Mouse (Mus musculus) layer of hippocampus, adult 9-11 months (tissue): ENCODE measurements around the gene Sept6.

Source experiments
- DNase-seq: peaks from one replicate; pipeline ENCODE4 v3.0.0; 2022

The Sept6 gene

DNA sequence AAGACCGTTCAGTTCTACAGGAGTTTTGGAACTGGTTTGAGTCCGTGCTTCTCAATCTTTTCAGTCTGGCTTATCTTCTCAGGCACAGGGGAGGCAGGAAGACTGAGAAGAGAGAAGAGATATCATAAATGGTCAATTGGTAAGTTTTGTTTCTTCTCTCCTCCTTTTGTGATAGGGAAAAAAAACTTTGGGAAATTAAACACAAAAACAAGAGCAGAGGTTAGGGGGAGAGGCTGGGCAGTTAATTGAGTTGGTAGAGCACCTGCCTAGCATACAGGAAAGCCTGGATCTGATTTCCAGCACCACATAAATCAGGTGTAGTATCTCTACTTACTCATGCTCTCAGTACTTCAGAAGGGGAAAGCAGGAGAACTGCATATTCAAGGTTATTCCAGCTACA lies at the start of gene Sept6:
TSS of gene Sept6 (minus strand) at position 101 of the 400 bp plus-strand sequence.
- DNase-seq, result no peak

DNA sequence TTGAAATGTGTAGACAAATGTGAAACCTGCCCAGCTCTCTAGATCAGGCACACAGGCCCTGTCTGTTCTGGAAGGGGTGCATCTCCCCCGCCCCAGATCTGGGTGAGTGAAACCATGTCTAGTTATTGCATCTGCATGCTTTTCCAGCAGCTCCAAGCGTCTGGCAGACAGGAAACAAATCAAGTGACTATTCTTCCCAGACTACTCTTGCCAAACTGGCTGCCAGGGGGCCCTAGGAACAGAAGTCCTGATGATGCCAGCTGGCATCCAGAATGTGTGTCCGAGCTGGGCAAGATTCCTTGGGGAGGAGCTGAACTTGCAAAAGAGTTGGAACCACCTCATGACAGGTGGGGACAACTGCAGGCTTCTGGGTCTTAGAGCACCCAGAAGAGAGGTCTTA lies 36.8 kb upstream of the Sept6 start:
- peak; percentile 23 for DNase-seq

DNA sequence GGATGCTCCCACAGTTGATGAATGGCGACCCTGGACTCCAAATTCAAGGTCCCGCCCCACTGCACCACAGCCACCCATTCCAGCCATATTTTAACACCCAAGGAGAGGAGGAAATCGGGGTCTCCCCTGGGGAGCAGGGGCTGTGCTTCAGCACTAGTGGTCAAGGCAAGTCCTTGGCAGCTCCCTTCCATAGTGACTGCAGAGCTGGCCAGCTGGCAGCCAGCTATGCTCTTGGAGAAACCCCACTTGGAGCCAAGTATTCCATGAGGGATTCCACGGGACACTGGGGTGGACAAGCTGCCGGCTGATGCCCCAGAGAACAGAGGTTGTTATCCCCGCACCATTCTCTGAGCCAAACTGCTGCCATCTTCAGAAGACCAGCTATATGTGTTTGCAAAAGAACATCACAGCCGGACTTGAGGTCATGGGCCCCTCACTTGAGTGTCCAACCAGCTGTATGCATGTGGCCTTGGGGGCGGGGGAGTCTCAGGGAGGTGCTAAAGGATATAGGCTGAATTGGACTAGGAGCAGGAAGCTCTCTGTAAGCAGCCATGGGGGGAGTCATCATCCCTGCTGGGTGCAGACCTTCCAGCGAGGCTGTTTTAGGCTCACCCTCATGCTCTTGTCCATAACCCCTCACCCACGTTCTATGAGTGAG lies 32.2 kb upstream of the Sept6 start:
- no peak for DNase-seq

DNA sequence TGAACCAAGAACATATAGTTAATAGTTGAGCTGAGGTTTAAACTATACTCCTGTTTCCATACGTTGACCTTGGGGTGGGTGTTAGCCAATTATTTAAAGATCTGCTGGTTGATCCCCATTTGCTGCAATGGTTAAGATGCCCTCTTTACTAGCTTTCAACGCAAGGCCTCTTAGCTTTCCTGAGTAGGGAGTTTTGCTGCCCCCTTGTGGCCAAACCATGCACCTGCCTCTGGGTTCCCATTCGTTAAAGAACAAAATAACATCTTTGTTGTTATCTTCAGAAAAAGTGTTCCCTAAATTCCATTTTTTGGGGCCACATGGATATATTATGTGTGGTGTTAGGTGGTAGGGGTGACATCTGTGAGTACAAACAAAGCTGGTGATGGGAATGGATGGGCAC lies 31.1 kb upstream of the Sept6 start:
- DNase-seq, result peak; percentile 18

DNA sequence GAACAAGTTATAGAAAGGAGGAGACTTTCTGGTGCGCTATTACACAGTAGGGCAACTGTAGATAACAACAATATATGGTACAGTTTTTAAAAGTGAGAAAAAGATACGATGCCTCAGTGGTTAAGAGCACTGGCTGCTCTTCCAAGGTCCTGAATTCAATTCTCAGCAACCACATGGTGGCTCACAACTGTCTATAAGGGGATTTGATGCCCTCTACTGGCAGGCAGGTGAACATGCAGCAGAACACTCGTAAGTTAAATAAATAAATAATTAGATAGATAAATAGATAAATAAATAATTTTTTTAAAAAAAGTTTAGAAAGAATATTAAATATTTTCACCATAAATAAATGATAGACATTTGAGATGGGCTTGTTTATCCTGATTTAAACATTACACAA lies 27.5 kb upstream of the Sept6 start:
- DNase-seq, result no peak

DNA sequence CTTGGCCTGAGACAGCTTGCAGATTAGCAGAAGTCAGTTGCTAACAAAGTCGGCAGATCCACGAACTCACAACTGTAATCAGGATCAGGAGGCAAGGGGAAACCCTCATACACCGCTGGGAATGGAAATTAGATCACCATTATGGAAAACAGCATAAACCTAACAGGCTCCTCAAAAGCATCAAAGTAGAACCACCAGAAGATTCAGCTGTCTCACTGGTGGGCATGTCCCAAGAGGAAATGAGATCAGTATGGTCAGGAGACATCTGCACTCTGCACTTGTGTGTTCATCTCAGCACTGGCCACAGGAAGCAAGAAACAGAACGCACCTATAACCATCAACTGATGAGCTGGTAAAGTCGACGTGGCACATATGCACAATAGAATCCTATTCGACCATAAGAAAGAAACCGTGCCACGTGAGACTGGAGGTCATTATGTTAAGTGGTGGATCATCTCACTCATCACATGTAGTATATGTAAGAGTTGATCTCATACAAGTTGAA lies 26.6 kb upstream of the Sept6 start:
- DNase-seq, result no peak

DNA sequence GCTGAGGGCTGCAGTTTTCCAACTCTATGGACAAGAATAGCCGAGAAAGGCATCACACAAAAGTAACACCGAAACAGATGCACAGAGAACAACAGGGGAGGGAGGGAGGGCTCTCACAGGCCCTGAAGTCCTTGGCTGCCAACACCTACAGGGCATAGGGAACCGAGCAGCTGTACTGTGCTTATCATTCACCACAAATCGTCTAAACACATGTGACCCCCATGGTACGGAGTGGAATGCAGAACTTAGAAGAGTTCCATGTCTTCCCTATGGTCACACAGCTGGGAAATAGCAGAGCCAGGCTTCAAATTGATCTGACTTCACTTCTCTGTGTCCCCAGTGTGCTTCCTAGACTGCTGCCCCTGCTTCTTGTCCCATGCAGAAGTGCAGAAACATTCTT lies 22.3 kb upstream of the Sept6 start:
- DNase-seq, result no peak

DNA sequence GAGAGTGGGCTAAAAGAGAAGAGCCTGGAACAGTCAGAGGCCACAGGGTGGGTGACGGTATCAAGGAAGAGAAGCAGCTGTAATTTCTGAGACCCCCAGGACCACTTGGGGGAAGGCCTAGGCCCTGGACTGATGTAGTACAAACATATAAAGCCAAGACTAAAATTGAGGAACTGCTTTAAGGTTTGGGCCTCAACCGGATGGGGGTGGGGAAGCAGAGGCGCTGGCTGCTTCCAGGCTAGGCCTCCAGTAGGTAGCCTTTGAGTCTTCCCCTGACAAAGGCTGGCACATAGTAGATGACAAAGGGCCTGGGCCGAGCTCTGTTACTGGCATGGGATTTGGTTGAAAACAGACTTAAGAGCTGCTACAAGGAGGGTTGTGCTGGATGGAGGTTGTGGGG lies 555 bp downstream of the Sept6 start:
- DNase-seq, result no peak

DNA sequence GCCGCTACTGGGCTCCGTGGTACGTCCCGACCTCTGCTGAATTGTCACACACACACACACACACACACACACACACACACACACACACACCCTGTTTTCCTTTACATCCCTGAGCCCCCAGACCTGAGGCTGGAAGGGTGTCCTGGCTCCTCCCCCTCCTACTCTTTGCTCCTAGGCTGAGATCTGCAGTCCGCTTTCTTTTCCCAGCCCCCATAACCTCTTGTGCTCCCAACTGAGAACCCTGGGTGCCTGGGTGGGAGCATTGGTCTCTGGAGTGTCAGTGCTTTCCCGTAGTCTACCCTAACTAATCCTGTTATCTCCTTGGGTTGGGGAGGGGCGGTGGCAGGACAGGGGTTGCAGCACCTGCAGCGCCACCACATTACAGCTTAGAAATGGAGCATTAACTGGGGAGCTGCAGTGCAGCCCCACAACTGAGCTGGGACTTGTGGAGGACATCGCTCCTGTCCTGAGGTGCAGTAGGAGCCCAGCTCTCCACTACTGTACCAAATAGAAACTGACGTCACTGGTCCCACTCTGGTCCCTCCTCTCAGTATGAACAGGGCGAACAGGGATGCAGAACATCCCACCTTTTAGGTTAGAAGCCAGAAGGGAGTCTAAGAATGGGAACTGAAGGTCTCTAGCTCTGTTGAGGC lies 1.7 kb downstream of the Sept6 start:
- DNase-seq, result no peak

DNA sequence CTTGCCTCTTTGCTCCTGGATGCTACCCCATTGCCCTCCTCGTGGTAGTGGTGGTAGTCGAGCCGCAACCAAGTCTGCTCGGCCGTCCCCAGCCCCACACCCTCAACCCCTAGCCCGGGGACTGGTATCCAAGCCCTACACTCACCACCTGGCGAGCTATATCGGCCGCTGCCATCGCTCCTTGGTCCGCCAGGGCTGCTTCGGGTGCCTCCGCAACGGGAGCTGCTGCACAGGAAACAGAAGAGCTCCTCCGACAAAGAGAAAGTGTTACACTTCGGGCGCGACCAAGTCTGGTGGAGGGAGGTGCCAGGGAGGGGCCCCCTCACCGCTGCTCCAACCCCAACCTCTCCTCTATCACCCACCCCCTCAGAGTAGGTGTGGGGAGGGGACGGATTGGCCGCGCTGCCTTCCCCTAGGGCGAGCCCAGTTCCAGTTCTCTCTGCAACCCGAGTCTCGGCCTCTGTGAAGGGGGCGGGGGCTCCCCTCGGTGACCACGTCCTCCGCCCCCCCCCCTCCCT lies 2.3 kb downstream of the Sept6 start:
- DNase-seq, result peak; percentile 45

DNA sequence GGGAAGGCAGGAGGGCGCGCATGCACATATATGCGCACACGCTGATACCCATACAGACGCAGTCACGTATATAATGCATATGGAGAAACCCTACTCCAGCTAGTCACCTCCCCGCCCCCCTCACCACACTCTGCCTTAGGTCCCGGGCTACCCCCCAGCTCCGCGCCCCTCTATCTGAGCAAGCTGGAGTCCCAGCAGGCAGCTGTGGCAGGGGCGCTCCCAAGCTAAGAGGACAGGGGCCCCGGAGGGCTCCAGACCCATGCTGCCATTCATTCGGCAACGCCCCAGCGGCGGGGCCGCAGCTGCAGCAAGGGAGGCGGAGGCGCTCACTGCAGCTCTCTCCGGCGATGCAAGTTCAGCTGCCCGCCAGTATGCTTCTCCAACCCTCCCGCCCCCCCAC lies 2.8 kb downstream of the Sept6 start:
- no peak for DNase-seq

DNA sequence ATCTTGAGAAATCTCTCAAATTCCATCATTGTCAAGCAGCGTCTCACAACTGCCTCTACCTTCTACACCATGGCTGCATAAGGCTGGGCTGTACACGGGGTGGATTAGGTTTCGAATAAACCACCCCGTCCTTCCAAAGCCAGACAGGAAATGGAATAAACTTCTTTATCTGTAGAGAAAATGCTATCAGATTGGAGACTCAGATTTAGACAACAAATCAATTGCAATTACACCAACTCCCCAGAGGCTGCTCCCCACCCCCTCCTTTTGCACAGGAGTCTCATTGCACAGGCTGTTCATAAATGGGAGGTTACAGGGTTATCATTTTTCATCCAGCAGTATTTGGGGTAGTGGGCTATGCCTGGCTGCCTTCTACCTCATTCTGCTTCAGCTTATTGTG lies 3.7 kb downstream of the Sept6 start:
- no peak for DNase-seq

DNA sequence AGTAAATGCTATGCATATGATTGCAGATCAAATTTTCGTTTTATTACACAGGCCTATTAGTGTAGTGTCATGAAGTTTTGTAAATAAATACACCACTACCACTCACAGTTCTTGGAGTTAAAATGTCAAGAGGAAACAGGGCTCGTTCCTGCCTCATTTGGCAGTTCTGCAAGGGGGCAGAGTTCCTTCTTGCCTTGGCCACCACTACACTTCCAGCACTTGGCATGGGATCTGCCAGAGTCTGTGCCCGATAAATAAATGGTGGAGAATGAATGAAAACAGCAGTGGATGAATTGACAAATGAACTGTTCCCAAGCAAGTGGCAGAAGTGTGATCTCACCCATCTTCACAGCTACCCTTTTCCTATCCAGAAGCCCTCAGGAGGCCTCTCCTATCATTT lies 6.6 kb downstream of the Sept6 start:
- DNase-seq, result no peak

DNA sequence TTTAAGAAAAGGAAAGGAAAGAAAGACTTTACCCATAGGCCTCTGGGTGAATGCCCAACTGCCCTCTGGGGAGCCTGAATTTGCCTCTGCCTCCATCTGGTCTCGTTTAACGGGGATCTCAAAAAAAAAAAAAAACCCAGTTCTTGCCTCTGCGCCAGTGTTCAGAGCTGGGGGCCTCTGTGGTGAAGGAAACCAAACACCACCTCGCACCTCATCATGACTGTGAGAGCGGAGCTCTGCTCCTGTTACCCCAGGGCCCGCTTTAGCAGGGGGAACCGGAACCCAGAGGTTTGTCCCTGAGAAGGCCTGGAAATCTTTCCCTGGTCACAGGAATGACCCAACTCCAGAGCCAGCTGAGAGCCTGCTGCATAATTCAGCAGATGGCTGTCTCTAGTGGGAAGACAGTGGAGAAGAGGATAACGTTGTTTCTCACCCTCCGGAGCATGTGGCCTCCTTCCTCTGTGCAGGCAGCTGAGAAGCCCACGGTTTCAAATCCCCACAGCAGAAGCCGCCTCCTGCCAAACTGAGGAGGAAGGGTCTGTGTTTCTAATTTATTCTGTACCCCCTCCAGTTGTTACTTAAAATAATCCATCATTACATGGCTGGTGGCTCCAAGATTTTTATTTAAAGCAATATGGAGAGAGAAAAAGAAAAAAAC lies 7.8 kb downstream of the Sept6 start:
- DNase-seq, result peak; percentile 28

DNA sequence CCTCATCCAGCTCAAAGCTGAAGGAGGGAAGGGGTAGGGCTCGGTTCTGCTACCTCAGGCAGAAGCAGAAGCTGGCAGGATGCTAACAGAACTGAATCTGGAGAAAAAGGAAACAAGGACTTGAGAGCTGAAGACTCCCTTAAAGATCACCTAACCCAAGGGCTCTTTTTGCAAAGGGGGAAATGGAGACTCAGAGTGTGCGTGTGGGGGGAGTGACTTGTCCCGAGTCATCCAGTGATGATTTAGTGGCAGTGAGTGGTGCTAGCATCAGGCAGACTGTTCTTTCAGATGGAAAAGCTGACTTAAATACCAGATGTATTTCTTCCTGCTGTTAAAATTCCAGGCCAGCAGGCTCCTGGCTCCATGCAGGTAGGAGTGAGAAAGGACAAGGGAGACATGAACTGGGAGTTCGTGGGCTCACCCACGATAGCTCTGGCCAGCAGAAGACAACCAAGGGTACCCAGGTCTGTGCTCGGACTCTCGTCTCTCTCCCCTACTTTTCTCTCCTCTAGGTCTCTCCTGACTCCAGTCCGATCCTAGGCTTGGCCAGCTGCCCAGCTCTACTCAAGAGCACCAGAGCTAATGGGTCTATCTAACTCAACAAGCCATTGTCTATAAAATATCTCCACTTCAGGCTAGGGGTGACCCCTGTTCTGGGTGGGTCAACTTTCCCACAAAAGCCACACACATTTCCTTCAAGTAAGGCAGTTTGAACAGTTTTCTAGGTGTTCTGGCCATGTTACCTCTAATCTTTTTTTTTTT lies 8.5 kb downstream of the Sept6 start:
- DNase-seq, result no peak

DNA sequence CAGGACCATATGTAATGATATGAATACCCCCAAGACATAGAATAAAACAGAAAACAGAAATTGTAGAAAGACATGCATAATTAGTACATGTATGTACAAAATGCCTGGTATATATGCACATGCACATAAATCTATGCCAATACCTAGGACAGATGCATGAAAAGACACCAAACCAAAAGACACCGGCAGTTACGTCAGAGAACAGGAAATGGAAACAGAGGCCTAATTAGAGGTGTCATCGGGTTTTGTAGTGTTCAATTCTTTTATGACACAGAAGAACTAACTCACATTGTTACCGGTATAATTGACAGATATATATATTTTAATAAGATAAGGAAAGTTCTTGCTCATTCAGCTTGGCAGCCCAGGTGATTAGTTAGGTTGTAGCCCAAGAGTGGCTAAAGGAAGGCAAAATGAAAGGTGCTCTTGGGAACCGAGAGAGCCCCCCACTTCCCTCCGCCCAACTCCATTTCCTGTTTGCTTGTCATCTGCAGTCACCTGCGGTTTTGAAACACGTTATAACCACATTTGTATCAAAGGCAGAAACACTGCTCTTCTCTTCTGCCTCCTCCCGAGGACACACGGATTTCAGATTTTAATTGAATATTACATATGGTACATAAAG lies 10.9 kb downstream of the Sept6 start:
- no peak for DNase-seq

DNA sequence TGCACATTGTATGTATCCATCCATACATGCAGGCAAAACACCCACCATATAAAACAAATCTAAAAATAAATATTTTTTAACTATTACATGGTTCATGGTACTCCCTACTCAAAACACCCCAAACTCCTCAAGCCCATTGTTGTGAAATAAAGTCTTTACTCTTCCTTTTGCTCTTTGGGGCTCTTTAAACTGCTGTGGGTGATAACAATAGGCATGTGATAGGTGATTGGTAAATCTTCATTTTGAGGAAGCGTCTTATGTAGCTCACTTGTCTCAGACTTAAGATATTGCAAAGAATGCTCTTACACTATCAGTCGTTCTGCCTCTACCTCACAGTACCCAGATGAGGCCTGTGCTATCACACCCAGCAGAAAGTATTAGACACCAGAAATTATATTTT lies 13.7 kb downstream of the Sept6 start:
- DNase-seq, result no peak

DNA sequence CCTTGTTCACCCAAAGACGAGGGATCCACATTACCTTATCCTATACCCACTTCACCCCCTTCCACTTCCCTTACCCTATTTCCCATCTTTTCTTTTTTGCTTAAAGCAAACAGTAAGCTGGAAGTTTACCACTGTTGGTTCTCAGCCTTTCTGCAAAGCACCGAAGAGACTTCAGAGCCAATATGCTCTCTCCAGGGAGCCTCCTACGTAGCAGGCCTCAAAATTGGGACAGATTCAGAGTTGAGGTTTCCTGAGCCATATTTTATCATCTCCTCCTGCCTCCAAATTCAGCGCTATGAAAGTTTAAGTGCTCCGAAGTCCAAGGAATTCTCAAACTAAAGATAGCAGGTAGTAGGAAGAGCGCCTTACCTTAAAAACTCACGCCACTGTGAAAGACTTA lies 14.6 kb downstream of the Sept6 start:
- peak; percentile 34 for DNase-seq

DNA sequence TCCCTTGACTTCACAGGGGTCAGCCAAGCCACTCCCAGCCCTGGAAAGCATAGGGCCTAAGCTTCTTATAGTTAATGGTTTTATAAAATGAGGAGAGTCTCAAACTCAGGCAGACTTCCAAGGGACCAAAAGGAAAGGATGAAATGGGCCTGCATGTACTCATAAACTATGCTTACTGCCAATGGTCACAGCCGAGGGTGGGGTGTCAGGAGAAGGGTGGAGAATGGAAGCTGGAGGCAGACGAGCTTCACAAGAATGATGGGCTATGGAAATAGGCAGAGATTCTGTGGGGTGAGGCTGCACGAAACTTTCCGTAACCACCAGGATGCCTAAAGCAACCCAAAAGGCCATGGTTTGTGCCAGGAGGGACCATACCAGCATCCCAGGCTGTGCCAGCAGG lies 15.3 kb downstream of the Sept6 start:
- no peak for DNase-seq

DNA sequence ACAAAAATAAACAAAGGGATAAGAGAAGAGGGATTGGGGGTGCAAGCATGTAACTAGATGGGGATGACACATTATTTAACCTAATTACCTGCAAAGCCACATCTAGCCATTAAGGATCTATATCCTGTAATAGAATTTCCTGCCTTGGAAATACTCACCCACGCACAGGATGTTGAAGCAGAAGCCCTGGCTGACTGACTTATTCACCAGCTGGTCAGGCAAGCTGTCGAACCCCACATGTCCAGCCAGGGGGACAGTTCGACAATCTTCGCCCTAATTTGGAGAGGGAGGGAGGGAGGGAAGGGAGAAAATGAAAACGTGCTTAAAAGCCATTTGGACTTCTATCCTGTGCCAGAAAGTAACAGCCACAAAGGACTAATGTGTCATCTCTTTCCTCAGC lies 16.7 kb downstream of the Sept6 start:
- DNase-seq, result no peak

DNA sequence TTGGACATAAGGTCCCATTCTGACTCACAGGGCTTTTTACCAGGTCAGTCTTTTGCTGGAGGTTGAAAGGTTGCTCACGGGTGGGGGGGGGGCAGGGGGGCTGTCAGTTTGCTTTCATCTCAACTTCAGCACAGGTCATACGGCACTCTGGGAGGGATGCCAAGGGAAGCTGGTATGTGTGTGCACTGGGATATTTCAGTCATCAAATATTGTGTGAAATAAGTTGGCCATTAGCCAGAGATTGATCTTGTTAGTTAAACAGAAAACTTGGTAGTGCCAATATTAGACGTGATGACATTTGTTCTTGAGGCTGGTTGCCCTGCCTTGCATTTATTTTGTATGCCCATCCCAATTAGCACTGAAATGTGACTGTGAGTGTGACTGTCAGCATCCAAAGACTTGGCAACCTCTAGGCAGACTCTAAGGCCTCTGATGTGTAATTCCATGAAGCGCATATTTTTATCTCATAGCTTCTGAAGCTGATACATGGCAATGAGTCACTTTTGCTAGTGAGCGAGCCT lies 18.6 kb downstream of the Sept6 start:
- DNase-seq, result no peak

DNA sequence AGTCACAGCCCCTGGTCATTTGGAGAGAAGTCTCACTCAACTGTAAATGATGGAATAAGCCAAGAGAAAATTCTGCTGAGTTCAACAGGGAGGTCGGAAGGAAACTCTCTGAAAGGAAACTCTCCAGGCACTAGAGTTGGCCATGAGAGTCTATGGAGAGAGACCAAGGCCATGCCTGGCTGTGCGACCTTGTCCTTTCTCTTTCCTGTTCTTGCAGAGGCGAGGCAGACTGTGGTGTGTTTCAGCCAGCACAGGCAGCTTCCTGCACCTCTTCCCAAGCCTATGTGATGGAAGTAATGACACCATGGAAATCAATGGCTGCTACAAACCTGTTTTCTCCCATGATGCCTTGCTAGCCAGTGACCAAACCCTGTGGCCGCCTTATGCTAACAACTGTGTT lies 20.4 kb downstream of the Sept6 start:
- no peak for DNase-seq

DNA sequence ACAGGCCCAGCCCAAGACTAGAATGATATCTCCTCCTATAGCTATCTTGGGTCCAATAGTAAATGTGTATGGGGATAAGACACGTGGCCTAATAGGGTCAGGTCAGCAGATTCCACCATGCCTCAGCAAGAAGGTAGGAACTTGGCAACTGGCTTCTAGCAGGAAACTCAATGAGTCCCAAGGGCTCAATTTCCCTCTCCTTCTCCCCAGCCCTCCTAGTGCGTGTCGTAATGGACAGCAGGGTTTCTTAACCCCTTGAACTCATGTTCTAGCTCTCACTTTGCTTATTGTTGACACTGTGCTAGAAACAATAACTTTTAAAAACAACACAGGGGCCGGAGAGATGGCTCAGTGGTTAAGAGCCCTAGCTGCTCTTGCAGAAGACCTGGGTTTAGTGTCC lies 22.1 kb downstream of the Sept6 start:
- no peak for DNase-seq
